Mouse (Mus musculus) macrophage (primary cell): ENCODE data around the gene Mup5. TPM values are rescaled to one million over a fixed set of nuclear protein-coding genes. Genes with fewer than 3 reads are reported as not detected.

ENCODE experiments used
- polyA plus RNA-seq: library from polyadenylated mRNA; stranded (reverse); fragments of 250-400 nt; gene quantifications from 3 replicates; pipeline ENCODE4 v1.2.4, GENCODE M21; 2018; ENCODE audit warnings: inconsistent platforms

Gene Mup5
- polyA plus RNA-seq, 1 experiment from 2014 or later: not detected

Other genes starting within 250 kb of the Mup5 start
- gene Mup17, start 239.4 kb downstream of the Mup5 start, polyA plus RNA-seq: not detected in 3 replicates
- not detected in 3 replicates for gene Mup18, start 161.1 kb downstream of the Mup5 start, polyA plus RNA-seq
- not detected in 3 replicates for gene Mup19, start 53.0 kb downstream of the Mup5 start, polyA plus RNA-seq
- not detected in 3 replicates for gene Mup20, start 218.9 kb upstream of the Mup5 start, polyA plus RNA-seq